Mouse (Mus musculus): ENCODE measurements around the gene Mgp.

DNA sequence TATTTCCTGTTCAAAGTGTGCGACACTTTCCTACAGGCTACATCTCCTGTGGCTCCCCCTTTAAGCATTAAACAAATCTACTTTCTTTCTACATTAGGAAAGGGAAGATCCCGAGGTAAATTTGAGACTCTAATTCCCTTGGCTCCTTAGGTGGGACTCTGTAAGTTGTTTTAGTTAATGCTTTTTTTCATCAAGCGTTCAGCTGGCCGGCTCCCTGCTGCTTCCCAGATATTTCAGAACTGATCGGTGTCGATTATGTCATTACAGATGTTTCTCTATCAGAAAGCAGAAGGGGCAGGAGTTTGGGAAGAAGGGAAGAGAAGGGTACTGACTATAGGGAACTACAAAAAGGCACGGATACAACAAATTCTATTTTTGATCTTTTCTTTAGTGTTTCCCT is 48.5 kb downstream of the Mgp start:
- TF ChIP-seq POLR2A (IDR thresholded peaks at IDR 0.05; ENCODE audit: borderline replicate concordance, extremely low read depth, low read depth, low read length), result no peak
- no peak for TF ChIP-seq CTCF (IDR thresholded peaks at IDR 0.05; ENCODE audit: insufficient read depth, low read length)
